Mouse (Mus musculus): ENCODE results near the gene Calm1. TPM values are rescaled to one million over a fixed set of nuclear protein-coding genes. Genes with fewer than 3 reads are reported as not detected.

The Calm1 gene
- total and polyA plus RNA-seq, 2 experiments from 2014 or later: 1,416 to 4,078 TPM

GRCm38 (mm10) chr12:100201363-100201711 is 2.1 kb downstream of the Calm1 start:
- peak overlapping the region; percentile 98 for H3K4me3 ChIP-seq (ENCODE audit: low read length)
- peaks cover 5% of the 10 kb centered on the region; the same call in 1 of the 2 replicates for H3K4me1 ChIP-seq (ENCODE audit: insufficient read depth, low read length)
- no peaks in the 10 kb centered on the region for H3K27me3 ChIP-seq (ENCODE audit: insufficient read depth, low read length)
- H3K27ac ChIP-seq: peak overlapping the region; percentile 88
- TF ChIP-seq CTCF (IDR thresholded peaks at IDR 0.05; ENCODE audit: low read depth): no peak
- WGBS: 18% methylated on average over 4 of the region's 4 CpGs
- no peaks in the 10 kb centered on the region for H3K9me3 ChIP-seq (ENCODE audit: low read length)
- DNase-seq (ENCODE audit: low spot score) (no peak), ATAC-seq (no peak)
- peak overlapping the region; percentile 99; the same call in 1 of the 2 replicates for H3K9ac ChIP-seq (replicated peaks; ENCODE audit: low read length)
- peaks cover 31% of the 10 kb centered on the region for H3K36me3 ChIP-seq (ENCODE audit: insufficient read depth, low read length)
- H3K4me2 ChIP-seq (ENCODE audit: low read depth, low read length): peak overlapping the region; percentile 84

DNA sequence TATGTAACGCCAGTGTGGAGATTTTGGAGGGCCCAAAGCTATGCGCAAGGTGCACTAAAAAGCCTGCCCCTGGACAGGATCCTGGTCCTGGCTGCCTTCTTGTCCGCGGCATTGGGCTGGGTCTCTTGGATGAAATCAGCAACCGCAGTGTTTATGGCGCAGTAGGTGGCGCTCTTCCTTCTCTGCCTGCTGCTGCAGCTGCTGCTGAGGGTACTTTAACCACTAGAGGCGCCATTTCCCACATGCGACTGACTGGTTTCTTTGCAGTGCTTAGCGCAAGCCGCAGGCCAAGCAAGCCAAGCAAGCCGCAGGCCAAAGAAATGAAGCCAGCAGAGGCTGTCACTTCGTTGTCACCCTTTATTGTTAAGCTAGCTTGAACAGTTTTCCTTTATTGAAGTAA is 2.6 kb downstream of the Calm1 start:
- peak; percentile 99 for DNase-seq (ENCODE audit: low spot score)
- WGBS: under 1% methylated on average over 13 of the region's 13 CpGs
- H3K27ac ChIP-seq: 0 out of 2 replicates have a peak overlapping the region, but pooled peaks have one; percentile 88

GRCm38 (mm10) chr12:100203759-100204158 is 4.5 kb downstream of the Calm1 start:
- 43% methylated on average over 3 of the region's 3 CpGs for WGBS
- Histone ChIP-seq H3K4me1 (ENCODE audit: insufficient read depth, low read length) (peaks cover 5% of the 10 kb centered on the region; the same call in 1 of the 2 replicates), H3K9ac (replicated peaks; ENCODE audit: low read length) (no peak overlapping the region), H3K27ac (no peak overlapping the region), H3K9me3 (ENCODE audit: low read length) (no peaks in the 10 kb centered on the region), H3K36me3 (ENCODE audit: insufficient read depth, low read length) (peaks cover 49% of the 10 kb centered on the region), H3K4me2 (ENCODE audit: low read depth, low read length) (no peak overlapping the region), H3K4me3 (ENCODE audit: low read length) (no peak overlapping the region), H3K27me3 (ENCODE audit: insufficient read depth, low read length) (no peaks in the 10 kb centered on the region)
- no peak for TF ChIP-seq CTCF (IDR thresholded peaks at IDR 0.05; ENCODE audit: low read depth)
- no peak for ATAC-seq
- no peak for DNase-seq (ENCODE audit: low spot score)

More for the DNA sequence above, 2.6 kb downstream of the Calm1 start:
- Histone ChIP-seq H3K4me2 (ENCODE audit: low read depth, low read length) (peak overlapping the region; percentile 84), H3K27me3 (ENCODE audit: insufficient read depth, low read length) (no peaks in the 10 kb centered on the region), H3K36me3 (ENCODE audit: insufficient read depth, low read length) (peaks cover 36% of the 10 kb centered on the region), H3K4me3 (ENCODE audit: low read length) (peak overlapping the region; percentile 98), H3K9ac (replicated peaks; ENCODE audit: low read length) (peak overlapping the region; percentile 99; the same call in 1 of the 2 replicates), H3K4me1 (ENCODE audit: insufficient read depth, low read length) (peaks cover 5% of the 10 kb centered on the region; the same call in 1 of the 2 replicates), H3K9me3 (ENCODE audit: low read length) (no peaks in the 10 kb centered on the region)
- ATAC-seq: peak; percentile 61
- peak; percentile 100 for TF ChIP-seq CTCF (IDR thresholded peaks at IDR 0.05; ENCODE audit: low read depth)

GRCm38 (mm10) chr12:100205156-100205555 is 5.9 kb downstream of the Calm1 start:
- Histone ChIP-seq H3K9me3 (ENCODE audit: low read length) (no peaks in the 10 kb centered on the region), H3K4me2 (ENCODE audit: low read depth, low read length) (no peak overlapping the region), H3K4me3 (ENCODE audit: low read length) (no peak overlapping the region), H3K27me3 (ENCODE audit: insufficient read depth, low read length) (no peaks in the 10 kb centered on the region), H3K9ac (replicated peaks; ENCODE audit: low read length) (no peak overlapping the region), H3K4me1 (ENCODE audit: insufficient read depth, low read length) (peaks cover 5% of the 10 kb centered on the region; the same call in 1 of the 2 replicates), H3K27ac (no peak overlapping the region), H3K36me3 (ENCODE audit: insufficient read depth, low read length) (peaks cover 54% of the 10 kb centered on the region)
- ATAC-seq (no peak), DNase-seq (ENCODE audit: low spot score) (no peak)
- no peak for TF ChIP-seq CTCF (IDR thresholded peaks at IDR 0.05; ENCODE audit: low read depth)
- WGBS: 92% methylated on average over 8 of the region's 8 CpGs

GRCm38 (mm10) chr12:100206521-100206920 is 7.3 kb downstream of the Calm1 start:
- Histone ChIP-seq H3K27ac (no peak overlapping the region), H3K9me3 (ENCODE audit: low read length) (no peaks in the 10 kb centered on the region), H3K4me2 (ENCODE audit: low read depth, low read length) (no peak overlapping the region), H3K4me1 (ENCODE audit: insufficient read depth, low read length) (peaks cover 5% of the 10 kb centered on the region; the same call in 1 of the 2 replicates), H3K9ac (replicated peaks; ENCODE audit: low read length) (no peak overlapping the region), H3K36me3 (ENCODE audit: insufficient read depth, low read length) (peaks cover 54% of the 10 kb centered on the region), H3K4me3 (ENCODE audit: low read length) (no peak overlapping the region), H3K27me3 (ENCODE audit: insufficient read depth, low read length) (no peaks in the 10 kb centered on the region)
- 94% methylated on average over 3 of the region's 3 CpGs for WGBS
- no peak for TF ChIP-seq CTCF (IDR thresholded peaks at IDR 0.05; ENCODE audit: low read depth)
- no peak for ATAC-seq
- no peak for DNase-seq (ENCODE audit: low spot score)

- Histone ChIP-seq H3K9me3 (ENCODE audit: low read length) (no peaks in the 10 kb centered on the region), H3K4me2 (ENCODE audit: low read depth, low read length) (no peak overlapping the region), H3K27me3 (ENCODE audit: insufficient read depth, low read length) (no peaks in the 10 kb centered on the region), H3K4me1 (ENCODE audit: insufficient read depth, low read length) (peaks cover 5% of the 10 kb centered on the region; the same call in 1 of the 2 replicates), H3K9ac (replicated peaks; ENCODE audit: low read length) (no peak overlapping the region), H3K4me3 (ENCODE audit: low read length) (no peak overlapping the region), H3K27ac (no peak overlapping the region), H3K36me3 (ENCODE audit: insufficient read depth, low read length) (peaks cover 54% of the 10 kb centered on the region)
- no peak for DNase-seq (ENCODE audit: low spot score)
- 84% methylated on average over 5 of the region's 5 CpGs for WGBS
- TF ChIP-seq CTCF (IDR thresholded peaks at IDR 0.05; ENCODE audit: low read depth): no peak
- ATAC-seq: no peak
Measured at GRCm38 (mm10) chr12:100206926-100207325, 7.7 kb downstream of the Calm1 start.

GRCm38 (mm10) chr12:100209701-100210478 is 10.7 kb downstream of the Calm1 start:
- Histone ChIP-seq H3K4me3 (ENCODE audit: low read length) (no peak overlapping the region), H3K27me3 (ENCODE audit: insufficient read depth, low read length) (no peaks in the 10 kb centered on the region), H3K4me1 (ENCODE audit: insufficient read depth, low read length) (no peaks in the 10 kb centered on the region), H3K27ac (0 out of 2 replicates have a peak overlapping the region, but pooled peaks have one; percentile 41), H3K9ac (replicated peaks; ENCODE audit: low read length) (no peak overlapping the region), H3K4me2 (ENCODE audit: low read depth, low read length) (no peak overlapping the region), H3K36me3 (ENCODE audit: insufficient read depth, low read length) (peaks cover 37% of the 10 kb centered on the region), H3K9me3 (ENCODE audit: low read length) (no peaks in the 10 kb centered on the region)
- no peak for TF ChIP-seq CTCF (IDR thresholded peaks at IDR 0.05; ENCODE audit: low read depth)
- DNase-seq (ENCODE audit: low spot score) (no peak), ATAC-seq (no peak)
- 93% methylated on average over 10 of the region's 10 CpGs for WGBS

Data from hindbrain, postnatal 0 days (tissue).